Mouse (Mus musculus): ENCODE results near the gene Lamb1. TPM values are rescaled to one million over a fixed set of nuclear protein-coding genes. Genes with fewer than 3 reads are reported as not detected.
A peak's percentile ranks its signal among the peaks of the same experiment; 100 is the strongest.

Lamb1 gene
- polyA plus RNA-seq, 1 experiment: 38.9 TPM

GRCm38 (mm10) chr12:31252259-31252658 is 12.8 kb upstream of the Lamb1 start:
- DNase-seq (ENCODE audit: low read depth): no peak

DNA sequence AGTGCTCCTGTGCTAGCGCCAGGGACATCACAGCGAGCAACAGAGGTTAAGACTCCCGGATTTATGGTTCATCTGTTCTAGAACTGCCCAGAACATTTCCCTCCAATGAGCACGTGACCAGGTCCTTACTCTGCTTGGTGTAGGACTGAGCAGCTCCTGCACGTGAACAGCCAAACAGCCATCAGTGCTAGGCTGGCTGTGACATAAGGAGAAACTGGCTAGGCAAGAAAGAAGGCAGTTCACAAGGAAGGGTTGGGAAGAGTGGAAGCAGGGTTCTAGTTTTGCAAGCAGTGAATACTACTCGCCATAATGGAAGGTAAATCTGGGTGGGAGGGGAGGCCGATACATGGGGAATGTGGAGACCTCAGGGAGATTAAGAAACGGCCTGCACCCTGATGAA is 10.1 kb upstream of the Lamb1 start:
- DNase-seq (ENCODE audit: low read depth): no peak

DNA sequence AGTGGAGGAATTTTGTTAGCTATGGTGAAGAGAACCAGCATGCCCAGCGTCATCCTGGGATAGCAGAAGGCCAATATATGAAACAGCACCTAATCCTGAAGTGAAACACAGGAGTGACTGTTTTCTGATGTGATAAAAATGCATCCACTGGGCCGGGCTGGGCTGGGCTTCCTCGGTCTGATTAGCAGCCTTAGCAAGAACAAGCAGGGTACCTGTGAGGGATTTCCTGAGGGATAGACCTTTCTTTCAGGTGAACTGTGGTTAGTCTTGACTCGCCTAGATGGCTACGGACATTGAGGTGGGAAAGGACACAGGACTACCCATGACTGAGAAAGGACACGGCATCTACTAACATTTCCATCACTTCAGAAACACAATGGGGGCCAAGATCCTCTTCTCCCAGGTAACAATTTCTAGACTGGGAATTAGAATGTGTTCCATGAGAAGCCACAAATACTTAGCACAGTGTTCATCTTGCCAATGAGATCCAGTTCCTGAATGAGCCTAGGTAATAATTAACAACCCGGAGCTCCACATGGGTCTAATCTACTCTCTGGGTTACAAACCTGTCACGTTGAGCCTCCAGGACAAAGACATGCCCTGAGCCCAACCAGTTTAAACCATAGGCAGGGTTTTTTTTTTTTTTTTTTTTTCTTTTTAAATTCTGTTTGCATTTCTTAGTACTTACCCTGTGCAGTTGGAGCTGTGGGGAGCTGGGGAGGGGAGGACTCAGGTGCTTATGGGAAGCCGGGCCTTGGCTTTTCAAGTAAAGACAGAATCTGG is 8.7 kb upstream of the Lamb1 start:
- no peak for DNase-seq (ENCODE audit: low read depth)

DNA sequence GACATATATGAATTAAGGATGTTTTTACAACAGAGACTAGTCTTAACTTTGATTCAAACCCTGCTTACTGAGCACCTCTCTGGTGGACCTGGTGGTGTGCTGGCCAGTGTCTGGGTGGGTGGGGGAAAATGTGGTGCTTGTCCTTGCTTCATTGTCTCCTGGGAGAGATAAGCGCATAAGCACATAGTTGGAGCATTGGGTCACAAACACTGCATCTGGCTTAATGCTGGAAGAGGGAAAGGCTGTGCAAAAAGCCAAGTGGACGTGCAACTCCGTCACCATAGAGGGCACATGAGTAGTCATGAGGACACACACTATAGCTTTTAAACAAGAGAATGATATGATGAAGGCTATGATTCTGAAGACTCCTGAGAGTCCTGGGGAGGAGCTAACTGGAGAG is 3.2 kb upstream of the Lamb1 start:
- DNase-seq (ENCODE audit: low read depth): no peak

- no peak for DNase-seq (ENCODE audit: low read depth)
These were observed 1.1 kb upstream of the Lamb1 start for GRCm38 (mm10) chr12:31263921-31264320.

DNA sequence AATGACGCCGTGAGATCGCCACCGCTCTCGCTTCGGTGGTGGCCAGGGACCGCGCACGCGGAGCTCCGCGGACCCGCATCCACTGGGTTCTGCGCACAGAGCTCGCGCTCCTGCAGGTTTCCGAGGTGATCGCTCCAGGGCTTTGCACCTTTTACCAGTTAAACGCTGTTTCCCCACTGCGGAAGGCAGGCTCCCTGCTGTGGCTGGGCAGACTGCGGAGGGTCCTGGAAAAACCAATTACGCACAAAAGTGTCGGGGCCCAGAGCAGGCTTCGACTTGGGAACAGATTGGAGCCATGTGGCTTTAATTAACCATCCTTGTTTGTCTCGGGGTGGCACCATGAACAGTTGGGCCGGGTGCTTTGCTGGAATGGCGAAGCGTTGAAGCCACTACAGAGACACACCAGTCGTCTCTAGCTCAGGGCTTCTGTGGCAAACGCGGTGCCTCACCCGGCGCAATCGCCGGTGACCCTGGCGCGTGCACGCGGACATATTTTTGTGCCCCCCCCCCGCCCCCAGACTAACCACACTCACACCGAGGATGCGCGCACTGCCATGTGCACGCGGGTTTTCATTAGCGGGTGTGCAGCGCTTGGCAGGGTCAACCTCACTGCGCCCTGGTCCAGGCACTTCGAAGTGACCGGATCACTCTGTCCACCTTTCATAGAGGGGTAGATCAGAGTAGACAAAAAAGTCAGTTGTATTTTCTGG is 843 bp downstream of the Lamb1 start:
- no peak for DNase-seq (ENCODE audit: low read depth)

- no peak for DNase-seq (ENCODE audit: low read depth)
These were observed 1.7 kb downstream of the Lamb1 start for GRCm38 (mm10) chr12:31266686-31267085.

- no peak for DNase-seq (ENCODE audit: low read depth)
These were observed 2.3 kb downstream of the Lamb1 start for GRCm38 (mm10) chr12:31267363-31267762.

- DNase-seq (ENCODE audit: low read depth): no peak
These were observed 3.3 kb downstream of the Lamb1 start for GRCm38 (mm10) chr12:31268315-31268714.

DNA sequence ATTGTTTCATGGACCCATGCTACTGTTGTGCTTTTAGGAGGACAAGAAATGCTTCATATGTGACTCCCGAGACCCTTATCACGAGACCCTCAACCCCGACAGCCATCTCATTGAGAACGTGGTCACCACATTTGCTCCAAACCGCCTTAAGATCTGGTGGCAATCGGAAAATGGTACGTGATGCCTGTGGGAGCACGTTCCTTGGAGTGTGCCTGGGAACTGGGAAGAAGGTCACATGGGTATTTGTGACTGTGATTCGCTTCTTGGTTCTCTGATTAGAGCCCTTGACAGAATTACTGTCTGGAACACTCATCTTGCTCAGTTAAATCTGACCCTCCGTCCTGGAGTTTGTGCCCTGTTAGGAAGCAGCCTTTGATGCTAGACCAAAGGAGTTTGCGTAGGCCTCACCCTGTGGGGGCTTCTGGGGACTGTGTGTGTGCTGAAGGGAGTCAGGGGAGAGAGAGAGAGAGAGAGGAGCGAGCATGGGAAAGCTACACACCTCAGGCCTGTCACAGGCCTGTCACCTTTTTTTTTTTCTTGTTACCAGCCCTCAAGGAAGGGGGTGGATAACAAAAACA is 4.1 kb downstream of the Lamb1 start:
- no peak for DNase-seq (ENCODE audit: low read depth)

DNA sequence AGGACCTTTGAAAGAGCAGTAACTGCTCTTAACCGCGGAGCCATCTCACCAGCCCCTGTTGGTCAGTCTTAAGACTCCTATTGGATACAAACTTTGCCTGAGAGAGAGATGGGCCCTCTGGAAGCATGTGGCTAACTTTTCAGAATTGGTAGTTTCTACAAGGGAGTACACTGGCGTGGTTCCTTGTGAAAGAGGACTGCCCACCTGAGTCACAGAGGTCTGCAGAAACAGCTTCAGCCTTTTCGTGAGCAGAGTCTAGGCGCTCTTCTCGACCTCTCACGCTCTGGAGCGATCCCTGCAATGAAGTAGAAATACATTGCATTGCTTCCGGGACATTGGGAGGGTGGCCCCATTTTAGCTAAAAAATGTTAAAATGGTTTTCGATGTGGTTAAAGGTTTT is 5.3 kb downstream of the Lamb1 start:
- DNase-seq (ENCODE audit: low read depth): no peak

DNA sequence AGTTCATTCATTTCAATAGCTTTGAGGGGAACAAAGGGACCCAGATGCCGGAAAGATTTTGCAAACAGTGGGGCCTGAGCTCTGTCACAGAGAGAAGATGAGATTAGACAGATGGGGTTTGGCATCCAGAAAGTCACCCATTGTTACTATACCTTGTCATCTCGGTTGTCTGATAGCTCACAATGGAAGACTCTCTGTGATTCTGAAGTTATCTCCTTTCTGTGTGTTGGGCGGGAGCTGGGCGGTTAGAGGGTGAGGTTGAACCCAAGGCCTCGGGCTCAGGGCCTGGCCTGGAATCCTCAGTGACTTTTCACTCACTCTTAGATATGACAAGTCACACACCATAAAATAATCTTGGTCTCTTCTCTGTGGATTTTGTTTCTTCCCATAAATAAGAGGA is 5.7 kb downstream of the Lamb1 start:
- no peak for DNase-seq (ENCODE audit: low read depth)

- no peak for DNase-seq (ENCODE audit: low read depth)
These were observed 6.5 kb downstream of the Lamb1 start for GRCm38 (mm10) chr12:31271361-31272011.

GRCm38 (mm10) chr12:31272012-31272735 is 7.1 kb downstream of the Lamb1 start:
- DNase-seq (ENCODE audit: low read depth): no peak

DNA sequence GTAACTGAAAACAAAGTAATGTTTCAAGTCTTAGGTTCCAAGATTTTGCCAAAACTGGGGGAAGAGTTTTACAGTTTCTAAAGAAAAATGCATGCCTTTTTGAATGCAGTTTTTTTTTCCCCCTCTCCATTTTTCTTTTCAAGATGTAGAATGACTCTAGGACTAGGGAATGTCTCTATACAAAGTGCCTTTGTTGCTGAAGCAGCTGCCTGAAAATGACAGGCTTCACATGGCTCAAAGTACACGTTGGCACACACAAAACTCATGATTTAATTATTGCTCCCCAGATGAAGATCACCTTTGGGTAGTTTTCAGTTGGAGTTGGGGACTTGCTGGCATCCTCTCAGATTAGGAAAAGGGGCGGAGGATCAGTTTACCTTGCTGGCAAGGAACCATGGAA is 7.8 kb downstream of the Lamb1 start:
- DNase-seq (ENCODE audit: low read depth): no peak

GRCm38 (mm10) chr12:31273646-31274045 is 8.6 kb downstream of the Lamb1 start:
- no peak for DNase-seq (ENCODE audit: low read depth)

- no peak for DNase-seq (ENCODE audit: low read depth)
These were observed 10.4 kb downstream of the Lamb1 start for GRCm38 (mm10) chr12:31275411-31275810.

DNA sequence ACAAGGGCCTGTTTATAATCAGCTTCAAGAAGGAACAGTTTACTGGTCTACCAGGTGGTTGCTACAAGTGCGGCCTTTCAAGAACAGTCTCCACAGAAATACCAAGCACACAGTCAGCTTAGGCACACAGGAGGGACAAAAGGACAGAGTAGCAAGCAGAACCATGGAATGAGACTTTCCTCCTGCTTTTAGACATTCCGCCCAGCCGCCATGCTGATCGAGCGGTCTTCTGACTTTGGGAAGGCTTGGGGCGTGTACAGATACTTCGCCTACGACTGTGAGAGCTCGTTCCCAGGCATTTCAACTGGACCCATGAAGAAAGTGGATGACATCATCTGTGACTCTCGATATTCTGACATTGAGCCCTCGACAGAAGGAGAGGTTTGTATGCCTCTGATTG is 13.2 kb downstream of the Lamb1 start:
- no peak for DNase-seq (ENCODE audit: low read depth)

GRCm38 (mm10) chr12:31280318-31280717 is 15.3 kb downstream of the Lamb1 start:
- DNase-seq (ENCODE audit: low read depth): peak; percentile 75

DNA sequence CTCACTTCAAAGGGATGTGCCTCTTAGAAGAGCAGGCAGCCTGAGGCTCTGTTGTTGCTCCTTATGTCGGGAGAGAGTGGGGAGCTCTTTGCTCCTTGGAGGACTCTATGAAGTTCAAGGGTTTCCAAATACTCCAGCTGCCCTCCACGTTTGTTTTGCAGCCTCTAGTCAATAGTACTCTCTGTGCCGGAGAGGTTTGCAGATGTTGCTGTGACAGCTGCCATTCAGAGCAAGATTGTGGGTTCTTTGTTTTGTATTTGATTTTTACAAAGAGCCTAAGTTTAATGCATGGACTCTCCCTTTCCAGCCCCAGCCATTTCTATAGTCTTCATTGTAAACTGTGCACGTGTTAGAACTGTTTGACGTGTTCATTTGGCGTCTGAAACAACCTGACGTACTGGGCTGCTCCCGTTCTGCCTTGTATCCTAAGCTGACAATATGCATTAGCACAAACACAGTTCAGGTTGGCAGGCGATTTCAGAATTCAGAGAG is 16.1 kb downstream of the Lamb1 start:
- DNase-seq (ENCODE audit: low read depth): no peak

DNA sequence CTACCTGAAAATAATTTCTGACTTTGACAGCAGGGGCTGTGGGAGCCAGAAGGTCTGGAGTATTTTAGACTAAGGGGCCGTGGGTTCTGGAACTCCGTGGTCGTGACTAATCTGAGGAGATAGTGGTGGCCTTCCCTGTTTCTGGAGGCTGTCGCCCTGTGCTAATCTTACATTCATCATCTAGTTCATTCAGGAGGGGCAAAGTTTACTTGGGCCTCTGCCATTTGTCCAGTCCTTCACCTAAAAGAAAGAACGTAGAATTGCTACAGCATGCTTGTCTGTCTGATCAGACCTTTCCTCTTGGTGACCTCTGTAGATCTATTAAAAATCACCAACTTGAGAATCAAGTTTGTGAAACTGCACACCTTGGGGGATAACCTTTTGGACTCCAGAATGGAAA is 17.2 kb downstream of the Lamb1 start:
- DNase-seq (ENCODE audit: low read depth): no peak

DNA sequence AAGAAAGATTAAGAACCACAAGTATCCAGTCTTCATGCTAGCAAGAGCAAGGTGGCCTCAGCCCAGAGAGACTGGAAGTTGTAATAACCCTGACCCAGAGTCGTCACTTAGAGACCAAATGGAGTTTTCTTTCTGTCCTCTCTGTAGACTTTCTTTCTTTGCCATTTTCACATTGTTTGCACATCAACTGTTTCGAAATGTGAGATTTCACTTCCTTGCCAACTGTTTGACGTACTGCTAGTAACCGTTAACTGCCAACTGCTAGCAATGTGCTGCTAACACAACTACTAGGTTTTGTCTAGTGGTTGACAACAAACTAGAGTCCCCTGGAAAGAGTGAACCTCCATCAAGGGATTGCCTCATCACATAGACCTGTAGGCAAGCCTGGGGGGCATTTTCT is 18.1 kb downstream of the Lamb1 start:
- DNase-seq (ENCODE audit: low read depth): no peak

All from gonadal fat pad, adult 2 months (tissue).